Mouse (Mus musculus) hindbrain, embryonic 10.5 days (tissue): ENCODE measurements around the gene Ikbip. TPM values are rescaled to one million over a fixed set of nuclear protein-coding genes. Genes with fewer than 3 reads are reported as not detected.

Experiments used
- DNase-seq: peaks from one replicate; pipeline ENCODE4 v3.0.0-alpha.2; 2017; ENCODE audit warnings: low spot score
- H3K27ac ChIP-seq: fragments of 300-500 bp; sonication (generic); 2 replicates; pipeline ENCODE4 v1.5.1; 2016; ENCODE audit warnings: mild to moderate bottlenecking, moderate library complexity
- H3K27me3 ChIP-seq: fragments of 300-500 bp; sonication (generic); 2 replicates; pipeline ENCODE4 v1.6.1; 2016; ENCODE audit warnings: mild to moderate bottlenecking; ENCODE audit not compliant: poor library complexity, insufficient read depth, severe bottlenecking
- H3K36me3 ChIP-seq: fragments of 300-500 bp; sonication (generic); 2 replicates; pipeline ENCODE4 v1.6.1; 2016; ENCODE audit warnings: mild to moderate bottlenecking, moderate library complexity
- H3K4me1 ChIP-seq: fragments of 300-500 bp; sonication (generic); replicated peaks from 2 replicates; pipeline ENCODE4 v1.6.1; 2016; ENCODE audit warnings: mild to moderate bottlenecking
- H3K4me3 ChIP-seq: fragments of 300-500 bp; sonication (generic); 2 replicates; pipeline ENCODE4 v1.5.1; 2016; ENCODE audit warnings: mild to moderate bottlenecking, moderate library complexity
- H3K9me3 ChIP-seq: fragments of 300-500 bp; sonication (generic); 2 replicates; pipeline ENCODE4 v1.6.1; 2016; ENCODE audit warnings: mild to moderate bottlenecking, moderate library complexity
- WGBS: fragments of 180-500 bp; shearing (Covaris S2); methylation state at CpG from one replicate; pipeline ENCODE4 v1.1.7; 2016; 5-methylcytosine and 5-hydroxymethylcytosine counted together
- polyA plus RNA-seq: library from polyadenylated mRNA; unstranded; fragments of >200 nt; fragmentation: Nextera tagmentation; extraction: Ambion mirVana; gene quantifications from 2 replicates; pipeline ENCODE4 v1.2.1, GENCODE M21; 2016

Gene Ikbip
- polyA plus RNA-seq, 1 experiment from 2014 or later: 19.5 TPM

GRCm38 (mm10) chr10:91126618-91127355 is 44.0 kb downstream of the Ikbip start:
- no peak for DNase-seq
- H3K4me1 ChIP-seq: peaks cover 14% of the 10 kb centered on the region
- 73% methylated on average over 10 of the region's 10 CpGs for WGBS
- H3K27ac ChIP-seq: no peak overlapping the region
- no peaks in the 10 kb centered on the region for H3K9me3 ChIP-seq
- H3K27me3 ChIP-seq: no peaks in the 10 kb centered on the region
- peaks cover 5% of the 10 kb centered on the region for H3K36me3 ChIP-seq
- H3K4me3 ChIP-seq: no peak overlapping the region

- Histone ChIP-seq H3K9me3 (no peaks in the 10 kb centered on the region), H3K27ac (no peak overlapping the region), H3K27me3 (no peaks in the 10 kb centered on the region), H3K4me3 (no peak overlapping the region), H3K4me1 (peaks cover 8% of the 10 kb centered on the region), H3K36me3 (no peaks in the 10 kb centered on the region)
- no peak for DNase-seq
- WGBS: 79% methylated on average over 2 of the region's 2 CpGs
These were observed 44.7 kb downstream of the Ikbip start for GRCm38 (mm10) chr10:91127395-91127794.

GRCm38 (mm10) chr10:91128551-91129160 is 45.9 kb downstream of the Ikbip start:
- Histone ChIP-seq H3K27me3 (no peaks in the 10 kb centered on the region), H3K4me3 (no peak overlapping the region), H3K4me1 (no peaks in the 10 kb centered on the region; the same call in 1 of the 2 replicates), H3K36me3 (no peaks in the 10 kb centered on the region), H3K9me3 (no peaks in the 10 kb centered on the region), H3K27ac (no peak overlapping the region)
- 85% methylated on average over 1 of the region's 1 CpGs for WGBS
- no peak for DNase-seq

- Histone ChIP-seq H3K9me3 (no peaks in the 10 kb centered on the region), H3K27me3 (no peaks in the 10 kb centered on the region), H3K27ac (no peak overlapping the region), H3K4me1 (no peaks in the 10 kb centered on the region; the same call in 1 of the 2 replicates), H3K36me3 (no peaks in the 10 kb centered on the region), H3K4me3 (no peak overlapping the region)
- DNase-seq: no peak
- WGBS: 76% methylated on average over 3 of the region's 3 CpGs
These were observed 48.1 kb downstream of the Ikbip start for GRCm38 (mm10) chr10:91130792-91131191.

GRCm38 (mm10) chr10:91131565-91131964 is 48.8 kb downstream of the Ikbip start:
- 73% methylated on average over 1 of the region's 1 CpGs for WGBS
- no peaks in the 10 kb centered on the region for H3K36me3 ChIP-seq
- no peak for DNase-seq
- no peaks in the 10 kb centered on the region for H3K9me3 ChIP-seq
- H3K4me1 ChIP-seq: no peaks in the 10 kb centered on the region; the same call in 1 of the 2 replicates
- H3K4me3 ChIP-seq: no peak overlapping the region
- no peaks in the 10 kb centered on the region for H3K27me3 ChIP-seq
- no peak overlapping the region for H3K27ac ChIP-seq

GRCm38 (mm10) chr10:91135302-91135972 is 52.7 kb downstream of the Ikbip start:
- no peaks in the 10 kb centered on the region for H3K36me3 ChIP-seq
- DNase-seq: no peak
- no peak overlapping the region for H3K27ac ChIP-seq
- no peaks in the 10 kb centered on the region for H3K27me3 ChIP-seq
- 91% methylated on average over 7 of the region's 7 CpGs for WGBS
- H3K9me3 ChIP-seq: no peaks in the 10 kb centered on the region
- H3K4me1 ChIP-seq: peaks cover 5% of the 10 kb centered on the region; the same call in 1 of the 2 replicates
- no peak overlapping the region for H3K4me3 ChIP-seq

- no peak for DNase-seq
- Histone ChIP-seq H3K27me3 (no peaks in the 10 kb centered on the region), H3K4me3 (no peak overlapping the region), H3K27ac (no peak overlapping the region), H3K9me3 (no peaks in the 10 kb centered on the region), H3K36me3 (no peaks in the 10 kb centered on the region), H3K4me1 (peaks cover 5% of the 10 kb centered on the region; the same call in 1 of the 2 replicates)
- WGBS: 74% methylated on average over 9 of the region's 9 CpGs
These were observed 54.7 kb downstream of the Ikbip start for GRCm38 (mm10) chr10:91137400-91137799.

GRCm38 (mm10) chr10:91138317-91138716 is 55.6 kb downstream of the Ikbip start:
- Histone ChIP-seq H3K9me3 (no peaks in the 10 kb centered on the region), H3K4me3 (no peak overlapping the region), H3K36me3 (no peaks in the 10 kb centered on the region), H3K27ac (no peak overlapping the region), H3K27me3 (no peaks in the 10 kb centered on the region), H3K4me1 (peaks cover 5% of the 10 kb centered on the region; the same call in 1 of the 2 replicates)
- 87% methylated on average over 3 of the region's 3 CpGs for WGBS
- no peak for DNase-seq

GRCm38 (mm10) chr10:91139148-91139766 is 56.5 kb downstream of the Ikbip start:
- 0 out of 2 replicates have a peak, but pooled peaks cover 1% of the 10 kb centered on the region for H3K36me3 ChIP-seq
- H3K9me3 ChIP-seq: no peaks in the 10 kb centered on the region
- peaks cover 5% of the 10 kb centered on the region; the same call in 1 of the 2 replicates for H3K4me1 ChIP-seq
- no peak overlapping the region for H3K4me3 ChIP-seq
- 92% methylated on average over 14 of the region's 14 CpGs for WGBS
- DNase-seq: no peak
- no peak overlapping the region for H3K27ac ChIP-seq
- no peaks in the 10 kb centered on the region for H3K27me3 ChIP-seq

GRCm38 (mm10) chr10:91141564-91141963 is 58.8 kb downstream of the Ikbip start:
- no peak overlapping the region for H3K27ac ChIP-seq
- peaks cover 22% of the 10 kb centered on the region for H3K36me3 ChIP-seq
- 49% methylated on average over 2 of the region's 2 CpGs for WGBS
- no peaks in the 10 kb centered on the region for H3K9me3 ChIP-seq
- no peak overlapping the region for H3K4me3 ChIP-seq
- H3K27me3 ChIP-seq: no peaks in the 10 kb centered on the region
- DNase-seq: no peak
- H3K4me1 ChIP-seq: peaks cover 5% of the 10 kb centered on the region; the same call in 1 of the 2 replicates

GRCm38 (mm10) chr10:91142654-91143191 is 60.0 kb downstream of the Ikbip start:
- H3K27ac ChIP-seq: no peak overlapping the region
- no peaks in the 10 kb centered on the region for H3K27me3 ChIP-seq
- 66% methylated on average over 10 of the region's 10 CpGs for WGBS
- peaks cover 33% of the 10 kb centered on the region for H3K36me3 ChIP-seq
- H3K4me3 ChIP-seq: no peak overlapping the region
- no peak for DNase-seq
- H3K9me3 ChIP-seq: no peaks in the 10 kb centered on the region
- H3K4me1 ChIP-seq: peaks cover 2% of the 10 kb centered on the region; the same call in 1 of the 2 replicates
